ENCODE assay signal across 17 mouse cellular contexts in genomic region chr11:93957031-93957555, GRCm38 (mm10). TPM values are rescaled to one million over a fixed set of nuclear protein-coding genes. Genes with fewer than 3 reads are reported as not detected.
A peak's percentile ranks its signal among the peaks of the same experiment; 100 is the strongest.
DNase-seq lines count a peak whose midpoint lies in the region; ATAC-seq and TF ChIP-seq lines count a peak whose summit lies in the region.
"Had no signal": no experiment of that assay in that cellular context is flagged by ENCODE, and none has a peak within 500 bp of the region (broad histone marks: within the 10 kb centered on the region; RNA-seq: fewer than 3 reads in every experiment).

No protein-coding gene starts in this region.

- no peaks in the 10 kb centered on the region for H3K27me3 ChIP-seq in intestine, embryonic 16.5 days (replicated peaks; ENCODE audit: control insufficient read depth, insufficient read depth, low read length)
- H3K27me3 ChIP-seq: forebrain, embryonic 12.5 days; midbrain, embryonic 12.5 days had no signal

- no peak overlapping the region for H3K4me3 ChIP-seq in layer of hippocampus, adult 2 months
- H3K4me3 ChIP-seq in ES-E14 (ENCODE audit: insufficient read depth in 1 of 2, low read depth in 1 of 2, low read length in 2 of 2, poor library complexity in 1 of 2, severe bottlenecking in 1 of 2), result no peak overlapping the region
- H3K4me3 ChIP-seq in intestine, embryonic 16.5 days (ENCODE audit: low read length), result no peak overlapping the region
- H3K4me3 ChIP-seq: midbrain, embryonic 12.5 days had no signal

- no peak overlapping the region for H3K4me2 ChIP-seq in intestine, embryonic 16.5 days (ENCODE audit: low read depth, low read length)

- no peaks in the 10 kb centered on the region for H3K9me3 ChIP-seq in ES-E14 (ENCODE audit: control insufficient read depth, insufficient read depth, low read depth, low read length)
- H3K9me3 ChIP-seq in intestine, embryonic 16.5 days (ENCODE audit: control insufficient read depth, low read length), result no peaks in the 10 kb centered on the region
- H3K9me3 ChIP-seq: forebrain, embryonic 12.5 days; G1E; liver, embryonic 15.5 days; midbrain, embryonic 12.5 days had no signal

- DNase-seq in cerebellum, adult 11-12 months, result peak; percentile 34
- DNase-seq in cerebellum, postnatal 14 days, result no peak
- no peak for DNase-seq in layer of hippocampus, adult 2 months (ENCODE audit: low spot score in 2 of 2)
- no peak for DNase-seq in layer of hippocampus, postnatal 25 days (ENCODE audit: extremely low spot score in 1 of 2, low spot score in 1 of 2)
- DNase-seq in ES-E14 (ENCODE audit: low read depth, low spot score), result no peak
- no peak for DNase-seq in kidney, postnatal 25 days
- DNase-seq in liver, result no peak
- DNase-seq: adrenal gland, postnatal 36 days; heart, postnatal 14 days; kidney, postnatal 14 days; lung, postnatal 10 days; thymus, postnatal 4 days had no signal

- in situ Hi-C loops in ES-E14 (cut with MboI; ENCODE audit: low sequenced_read_pairs in 2 of 2, unreplicated experiment in 2 of 2), result no loop called here

- no peak overlapping the region for H3K9ac ChIP-seq in ES-E14 (ENCODE audit: insufficient read depth, low read depth, low read length, poor library complexity, severe bottlenecking)
- 0 out of 2 replicates have a peak overlapping the region, but pooled peaks have one; percentile 81 for H3K9ac ChIP-seq in intestine, embryonic 16.5 days (ENCODE audit: low read depth, low read length)
- H3K9ac ChIP-seq: liver, embryonic 15.5 days had no signal

- TF ChIP-seq CTCF in layer of hippocampus, adult 2 months (conservative IDR thresholded peaks at IDR 0.05), result no peak

- peaks cover 50% of the 10 kb centered on the region for H3K36me3 ChIP-seq in ES-E14 (ENCODE audit: control insufficient read depth, insufficient read depth, low read length, poor library complexity, severe bottlenecking)
- peaks cover 8% of the 10 kb centered on the region for H3K36me3 ChIP-seq in intestine, embryonic 16.5 days (ENCODE audit: control insufficient read depth, insufficient read depth, low read length)

- H3K4me1 ChIP-seq in ES-E14 (ENCODE audit: control insufficient read depth in 2 of 2, insufficient read depth in 2 of 2, low read length in 2 of 2, poor library complexity in 1 of 2), result peaks cover 3 to 17% of the 10 kb centered on the region in 2 experiments
- H3K4me1 ChIP-seq in intestine, embryonic 16.5 days (ENCODE audit: control insufficient read depth, insufficient read depth, low read length), result peaks cover 19% of the 10 kb centered on the region

- peak overlapping the region; percentile 92 for H3K27ac ChIP-seq in layer of hippocampus, adult 2 months
- H3K27ac ChIP-seq in ES-E14 (ENCODE audit: insufficient read depth, low read depth, low read length, poor library complexity, severe bottlenecking), result peak overlapping the region; percentile 74; the same call in 1 of the 2 replicates
- H3K27ac ChIP-seq in intestine, embryonic 16.5 days (ENCODE audit: low read length), result no peak overlapping the region

- ATAC-seq in intestine, embryonic 16.5 days, result no peak

- WGBS in intestine, embryonic 16.5 days, result 83% methylated on average over 2 of the region's 2 CpGs

TF ChIP-seq in ES-E14, 5 proteins besides CTCF, POLR2A, EP300 and RAD21:
- TF ChIP-seq ZC3H11A (IDR thresholded peaks at IDR 0.05; ENCODE audit: borderline replicate concordance, low read depth, low read length), result no peak
- TF ChIP-seq ZNF384 (IDR thresholded peaks at IDR 0.05; ENCODE audit: low read depth, low read length), result no peak
- TF ChIP-seq MAFK (IDR thresholded peaks at IDR 0.05; ENCODE audit: insufficient read depth, low read depth, low read length), result no peak
- no peak for TF ChIP-seq HCFC1 (IDR thresholded peaks at IDR 0.05; ENCODE audit: borderline replicate concordance, insufficient read depth, low read length)
- TF ChIP-seq CHD2 (IDR thresholded peaks at IDR 0.05; ENCODE audit: low read depth, low read length), result no peak

RNA-seq across cellular contexts. Expression of gene Nme2, which starts 1.0 kb away (rescaled TPM):
- total RNA-seq in layer of hippocampus, adult 2 months (2021), result 100 to 1,000 TPM in 1 of 2 experiments, 10 to 100 TPM in 1; 80.1 to 110 TPM
- total RNA-seq in layer of hippocampus, postnatal 25 days (2021), result 10 to 100 TPM; 94.7 to 95.8 TPM
- 833 and 1,053 TPM in 2 replicates for total RNA-seq in ES-E14 (2012; rRNA removed)
- polyA plus RNA-seq in intestine, embryonic 16.5 days (2015; fragmentation: Nextera tagmentation; extraction: Ambion mirVana), result 300 and 311 TPM in 2 replicates

RNA-seq across cellular contexts. Expression of gene Gm20390, which starts 11.0 kb away (rescaled TPM):
- 100 to 1,000 TPM in 1 of 2 experiments, 10 to 100 TPM in 1; 96.8 to 111 TPM for total RNA-seq in layer of hippocampus, adult 2 months (2021)
- 100 to 1,000 TPM in 1 of 2 experiments, 10 to 100 TPM in 1; 88.1 to 124 TPM for total RNA-seq in layer of hippocampus, postnatal 25 days (2021)
- 342 and 419 TPM in 2 replicates for total RNA-seq in ES-E14 (2012; rRNA removed)
- polyA plus RNA-seq in intestine, embryonic 16.5 days (2015; fragmentation: Nextera tagmentation; extraction: Ambion mirVana), result 415 and 469 TPM in 2 replicates

RNA-seq across cellular contexts. Expression of gene Nme1, which starts 11.2 kb away (rescaled TPM):
- 10 to 100 TPM; 68.7 to 75.0 TPM for total RNA-seq in layer of hippocampus, adult 2 months (2021)
- total RNA-seq in layer of hippocampus, postnatal 25 days (2021), result 10 to 100 TPM; 79.8 to 86.1 TPM
- total RNA-seq in ES-E14 (2012; rRNA removed), result 141 and 163 TPM in 2 replicates
- polyA plus RNA-seq in intestine, embryonic 16.5 days (2015; fragmentation: Nextera tagmentation; extraction: Ambion mirVana), result 156 and 157 TPM in 2 replicates

RNA-seq across cellular contexts. Expression of gene Spag9, which starts 38.8 kb away (rescaled TPM):
- 100 to 1,000 TPM; 213 to 217 TPM for total RNA-seq in layer of hippocampus, adult 2 months (2021)
- 100 to 1,000 TPM; 213 to 215 TPM for total RNA-seq in layer of hippocampus, postnatal 25 days (2021)
- 16.5 and 20.9 TPM in 2 replicates for total RNA-seq in ES-E14 (2012; rRNA removed)
- polyA plus RNA-seq in intestine, embryonic 16.5 days (2015; fragmentation: Nextera tagmentation; extraction: Ambion mirVana), result 17.8 and 23.4 TPM in 2 replicates
